Mouse (Mus musculus): ENCODE measurements around the gene Appbp2.

The Appbp2 gene

DNA sequence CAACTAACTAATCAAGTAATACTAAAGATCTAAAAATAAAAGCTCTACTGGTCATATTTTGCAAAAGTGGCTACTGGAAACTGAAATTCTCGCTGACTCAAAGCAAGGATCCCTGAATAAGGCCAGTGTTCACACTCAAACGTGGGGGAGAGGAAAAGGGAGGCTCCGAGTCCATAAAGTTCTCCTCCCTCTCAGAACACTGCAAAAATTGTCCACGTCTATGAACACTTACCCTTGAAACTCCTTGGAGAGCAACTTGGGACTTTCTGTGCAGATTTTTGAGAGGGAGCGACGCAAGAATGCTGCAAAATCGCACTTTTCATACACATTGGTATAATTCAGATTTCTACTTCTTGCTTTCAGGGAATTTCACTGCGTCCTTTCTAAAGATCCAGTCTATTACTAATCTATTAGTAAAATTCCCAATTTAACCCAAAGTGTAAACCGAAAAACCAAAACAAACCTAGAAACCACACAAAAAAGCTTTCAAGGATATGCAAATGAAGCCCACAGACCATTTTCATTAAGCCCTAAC lies 1.2 kb downstream of the Appbp2 start:
- DNase-seq (ENCODE audit: inconsistent age in 2 of 2, low spot score in 1 of 2): peak in 1 of 2 experiments; percentile 70

DNA sequence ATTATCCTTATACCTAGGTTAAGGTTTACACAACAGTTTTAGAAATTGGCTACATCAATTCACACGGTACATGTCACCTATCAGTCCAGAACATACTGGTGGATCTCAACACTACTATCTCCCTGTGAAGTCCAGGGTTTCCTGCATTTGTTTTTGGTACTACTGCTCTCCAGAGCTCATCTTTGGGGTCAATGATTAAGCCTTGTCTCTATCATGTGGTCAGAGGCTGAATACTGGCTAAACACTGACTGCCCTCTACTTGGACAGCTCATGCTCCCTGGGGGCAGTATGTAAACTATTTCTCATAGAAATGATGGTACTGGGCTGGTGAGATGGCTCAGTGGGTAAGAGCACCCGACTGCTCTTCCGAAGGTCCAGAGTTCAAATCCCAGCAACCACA lies 11.7 kb downstream of the Appbp2 start:
- DNase-seq (ENCODE audit: inconsistent age in 2 of 2, low spot score in 1 of 2): no peak

DNA sequence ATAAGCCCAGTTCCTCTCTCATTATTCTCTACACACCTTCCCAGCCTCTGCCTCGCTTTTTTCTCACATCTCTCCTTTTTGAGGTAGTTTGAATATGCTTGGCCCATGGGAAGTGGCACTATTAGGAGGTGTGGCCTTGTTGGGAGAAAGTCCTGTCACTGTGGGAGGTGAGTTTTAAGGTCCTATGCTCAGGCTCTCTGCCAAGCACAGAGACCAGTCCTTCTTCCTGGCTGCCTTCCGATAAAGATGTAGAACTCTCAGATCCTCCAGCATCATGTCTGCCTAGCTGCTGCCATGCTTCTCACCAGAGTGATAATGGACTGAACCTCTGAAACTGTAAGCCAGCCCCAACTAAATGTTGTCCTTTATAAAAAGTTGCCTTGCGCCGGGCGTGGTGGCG lies 12.4 kb downstream of the Appbp2 start:
- no peak for DNase-seq (ENCODE audit: inconsistent age in 2 of 2, low spot score in 1 of 2)

- no peak for DNase-seq (ENCODE audit: inconsistent age in 2 of 2, low spot score in 1 of 2)
These were observed 15.9 kb downstream of the Appbp2 start for GRCm38 (mm10) chr11:85219014-85219413.

- DNase-seq (ENCODE audit: inconsistent age in 2 of 2, low spot score in 1 of 2): no peak
These were observed 20.3 kb downstream of the Appbp2 start for GRCm38 (mm10) chr11:85214679-85215078.

DNA sequence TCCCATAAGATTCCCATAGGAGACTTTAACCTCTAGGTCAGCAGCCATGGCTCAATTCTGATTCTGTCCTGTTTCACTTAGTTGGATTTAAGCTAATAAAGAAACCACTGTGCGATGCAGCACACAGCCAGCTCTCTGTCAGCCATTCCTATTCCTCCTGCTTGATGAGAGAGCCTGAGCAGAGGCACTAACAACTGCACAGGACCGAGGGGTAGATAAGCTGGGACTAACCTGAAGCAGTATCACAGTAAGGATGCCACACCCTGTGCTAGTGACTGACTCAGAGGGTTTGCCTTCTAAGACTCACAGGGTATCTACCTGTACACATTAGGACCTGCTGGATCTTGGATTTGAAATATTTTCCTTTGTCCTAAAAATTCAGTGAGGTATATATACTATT lies 21.7 kb downstream of the Appbp2 start:
- DNase-seq (ENCODE audit: inconsistent age in 2 of 2, low spot score in 1 of 2): no peak

DNA sequence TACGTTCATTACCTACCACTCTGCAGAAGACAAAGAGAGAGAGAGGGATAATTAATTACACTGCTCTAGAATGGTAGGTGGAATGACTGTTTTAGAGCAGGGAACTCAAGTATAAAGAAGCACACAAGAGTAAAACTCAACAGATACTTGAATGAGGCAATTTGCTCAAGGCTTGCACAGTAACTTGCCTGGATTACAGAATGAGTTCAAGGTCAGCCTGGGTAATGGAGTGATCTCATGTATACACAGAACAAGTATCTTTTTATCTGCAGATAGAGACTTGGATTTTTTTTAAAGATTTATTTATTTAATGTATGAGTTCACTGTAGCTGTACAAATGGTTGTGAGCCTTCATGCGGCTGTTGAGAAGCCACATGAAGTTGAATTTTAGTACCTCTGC lies 23.8 kb downstream of the Appbp2 start:
- peak in 1 of 2 experiments; percentile 78 for DNase-seq (ENCODE audit: inconsistent age in 2 of 2, low spot score in 1 of 2)

- no peak for DNase-seq (ENCODE audit: inconsistent age in 2 of 2, low spot score in 1 of 2)
These were observed 28.7 kb downstream of the Appbp2 start for GRCm38 (mm10) chr11:85206231-85206630.

GRCm38 (mm10) chr11:85198906-85199305 lies 36.0 kb downstream of the Appbp2 start:
- no peak for DNase-seq (ENCODE audit: inconsistent age in 2 of 2, low spot score in 1 of 2)

- no peak for DNase-seq (ENCODE audit: inconsistent age in 2 of 2, low spot score in 1 of 2)
These were observed 38.9 kb downstream of the Appbp2 start for GRCm38 (mm10) chr11:85196046-85196445.

GRCm38 (mm10) chr11:85194206-85194605 lies 40.7 kb downstream of the Appbp2 start:
- DNase-seq (ENCODE audit: inconsistent age in 2 of 2, low spot score in 1 of 2): no peak

GRCm38 (mm10) chr11:85190741-85191140 lies 44.2 kb downstream of the Appbp2 start:
- DNase-seq (ENCODE audit: inconsistent age in 2 of 2, low spot score in 1 of 2): no peak

DNA sequence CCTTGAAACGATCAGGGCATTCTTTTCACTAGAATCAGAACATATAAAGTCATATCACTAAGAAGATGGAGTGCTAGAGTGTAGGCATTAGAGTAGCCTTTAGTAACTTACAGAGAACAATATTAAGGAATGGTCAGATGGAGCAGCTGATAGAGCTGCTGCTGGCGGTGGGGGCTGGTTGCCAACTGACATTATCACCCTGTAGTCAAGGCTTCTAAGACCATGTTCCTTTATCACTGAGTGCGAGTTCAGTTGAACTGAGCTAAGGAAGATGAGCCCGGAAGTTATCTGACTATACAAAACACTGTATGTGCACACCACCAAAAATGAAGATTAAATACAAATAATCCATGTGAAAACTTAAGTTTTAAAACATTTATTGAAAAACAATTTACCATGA lies 45.8 kb downstream of the Appbp2 start:
- DNase-seq (ENCODE audit: inconsistent age in 2 of 2, low spot score in 1 of 2): no peak

- DNase-seq (ENCODE audit: inconsistent age in 2 of 2, low spot score in 1 of 2): no peak
These were observed 50.1 kb downstream of the Appbp2 start for GRCm38 (mm10) chr11:85184839-85185238.

DNA sequence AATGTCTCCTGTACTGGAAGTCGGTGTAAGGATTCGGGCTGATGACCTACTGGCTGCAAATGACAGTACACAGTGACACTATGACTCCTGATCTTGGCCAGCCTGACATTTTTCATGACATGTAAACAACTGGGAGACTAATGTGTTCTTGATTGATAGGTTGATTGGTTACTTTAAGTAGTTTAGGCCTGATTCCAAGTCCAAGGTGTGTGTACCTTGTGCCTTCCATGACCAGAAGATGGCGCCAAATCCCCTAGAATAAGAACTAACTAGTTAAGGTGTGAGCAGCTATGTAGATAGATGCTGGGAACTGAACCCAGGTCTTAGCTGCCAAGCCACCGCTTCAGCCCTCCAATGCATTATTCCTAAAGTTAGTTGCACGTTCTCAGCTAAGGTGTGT lies 50.8 kb downstream of the Appbp2 start:
- peak in 1 of 2 experiments; percentile 79 for DNase-seq (ENCODE audit: inconsistent age in 2 of 2, low spot score in 1 of 2)

- DNase-seq (ENCODE audit: inconsistent age in 2 of 2, low spot score in 1 of 2): no peak
These were observed 51.6 kb downstream of the Appbp2 start for GRCm38 (mm10) chr11:85183284-85183779.

DNA sequence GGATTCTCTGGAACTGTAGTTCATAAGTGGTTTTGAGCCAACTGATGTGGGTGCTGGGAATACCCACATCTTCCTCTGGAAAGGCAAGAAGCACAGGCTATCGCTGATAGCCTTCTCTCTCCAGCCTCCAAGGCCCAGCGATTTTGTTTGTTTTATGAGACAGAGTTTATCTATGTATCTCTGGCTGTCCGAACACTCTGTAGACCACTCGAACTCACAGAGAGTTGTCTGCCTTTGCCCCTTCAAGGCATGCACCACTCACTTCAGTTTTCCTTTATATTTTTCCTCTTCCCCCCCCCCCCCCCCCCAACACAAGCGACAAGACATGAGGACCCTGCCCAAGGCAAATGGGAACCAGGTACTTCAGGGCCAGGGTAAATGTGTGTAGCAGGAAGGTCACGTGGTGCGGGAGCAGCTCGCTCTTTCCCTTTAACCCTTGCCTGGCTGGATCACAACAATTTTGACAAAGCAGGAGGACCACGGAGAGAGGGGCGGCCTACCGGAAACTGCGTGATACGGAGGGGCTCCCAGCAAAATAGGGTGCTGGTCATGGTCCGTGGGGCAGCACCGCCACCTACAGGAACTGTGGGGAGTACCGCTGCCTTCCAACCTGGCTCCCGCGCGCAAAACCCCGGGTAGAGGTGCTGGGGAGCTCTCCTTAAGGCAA lies 52.2 kb downstream of the Appbp2 start:
- peak; percentile 78 to 91 for DNase-seq (ENCODE audit: inconsistent age in 2 of 2, low spot score in 1 of 2)

DNA sequence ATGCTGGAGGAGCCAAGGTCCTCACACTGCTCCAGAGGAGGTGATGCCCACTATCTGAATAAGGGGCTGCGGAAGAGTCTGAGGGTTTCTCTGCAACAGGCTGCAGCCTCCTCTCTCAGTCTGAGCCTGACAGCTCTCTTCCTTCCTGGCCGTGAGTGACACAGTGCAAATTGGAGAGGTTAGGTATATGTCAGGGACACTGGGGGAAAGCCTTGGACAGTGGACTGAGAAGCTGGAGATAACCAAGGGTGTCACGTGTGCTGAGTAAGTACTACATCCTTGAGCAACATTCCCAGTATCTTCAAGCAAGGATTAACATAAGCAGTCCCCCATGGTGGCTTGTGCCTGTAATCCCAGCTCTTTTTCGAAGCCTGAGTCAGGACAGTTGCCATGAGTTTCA lies 56.5 kb downstream of the Appbp2 start:
- peak in 1 of 2 experiments; percentile 75 for DNase-seq (ENCODE audit: inconsistent age in 2 of 2, low spot score in 1 of 2)

- peak in 1 of 2 experiments; percentile 38 for DNase-seq (ENCODE audit: inconsistent age in 2 of 2, low spot score in 1 of 2)
These were observed 57.2 kb downstream of the Appbp2 start for GRCm38 (mm10) chr11:85177761-85178160.

- peak in 1 of 2 experiments; percentile 66 for DNase-seq (ENCODE audit: inconsistent age in 2 of 2, low spot score in 1 of 2)
These were observed 59.0 kb downstream of the Appbp2 start for GRCm38 (mm10) chr11:85175941-85176340.

DNA sequence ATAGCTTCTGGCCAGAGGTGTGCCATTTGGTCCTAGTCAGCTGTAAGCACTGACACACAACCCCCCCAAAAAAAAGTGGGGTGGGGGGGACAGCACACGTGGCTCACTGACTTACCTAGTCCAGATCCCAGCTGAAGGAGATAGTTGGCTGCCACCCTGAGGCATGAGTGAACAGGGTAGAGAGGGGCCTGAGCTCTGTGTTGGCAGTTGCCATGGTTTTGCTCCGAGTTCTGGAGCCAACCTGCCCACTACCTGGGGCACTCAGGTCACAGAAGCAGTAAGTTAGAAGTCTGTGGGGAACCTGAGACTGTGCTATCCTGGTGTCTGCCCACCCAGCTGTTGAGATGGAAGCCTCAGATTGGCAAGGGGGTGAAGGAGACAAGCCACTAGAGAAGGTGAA lies 64.1 kb downstream of the Appbp2 start:
- no peak for DNase-seq (ENCODE audit: inconsistent age in 2 of 2, low spot score in 1 of 2)

DNA sequence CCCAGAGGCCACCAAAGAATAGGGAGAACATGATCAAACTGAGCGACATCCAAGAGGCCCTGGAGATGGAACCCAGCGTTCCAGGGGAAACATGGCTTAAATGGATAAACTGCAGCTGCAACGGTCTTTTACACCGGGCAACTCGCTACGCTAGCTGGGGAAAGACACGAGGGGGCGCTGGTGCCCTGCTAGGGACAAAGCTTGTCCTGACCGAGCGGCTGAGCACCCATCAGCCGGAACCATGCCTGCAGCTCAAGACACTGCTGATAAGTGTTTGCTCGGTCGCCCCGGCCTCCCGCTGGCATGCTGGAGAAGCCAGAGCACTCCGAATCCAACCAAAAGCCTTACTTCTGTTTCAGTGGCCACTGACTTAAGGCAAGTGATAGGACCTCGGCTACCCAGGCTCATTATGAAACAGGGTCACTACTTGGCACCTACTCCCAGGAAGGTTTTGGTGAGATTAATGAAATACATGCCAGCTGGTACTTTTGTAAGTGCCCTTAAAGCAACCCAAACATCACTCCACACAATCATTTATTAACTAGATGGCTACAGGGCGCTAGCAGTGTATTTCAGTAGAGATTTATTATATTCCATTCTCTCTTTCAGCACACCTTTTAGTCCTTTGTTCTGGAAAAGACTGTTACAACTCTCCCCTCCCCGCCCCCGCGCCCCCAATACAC lies 64.7 kb downstream of the Appbp2 start, which contains the start of gene 1700125H20Rik:
Gene 1700125H20Rik, plus strand, starts transcription at position 347 of the 683 bp plus-strand sequence.
- peak; percentile 92 to 97 for DNase-seq (ENCODE audit: inconsistent age in 2 of 2, low spot score in 1 of 2)
